Mouse (Mus musculus): ENCODE measurements around the gene Scd1. TPM values are rescaled to one million over a fixed set of nuclear protein-coding genes. Genes with fewer than 3 reads are reported as not detected.
A peak's percentile ranks its signal among the peaks of the same experiment; 100 is the strongest.

The Scd1 gene
- polyA plus RNA-seq, 1 experiment from 2014 or later: 12.0 TPM

DNA sequence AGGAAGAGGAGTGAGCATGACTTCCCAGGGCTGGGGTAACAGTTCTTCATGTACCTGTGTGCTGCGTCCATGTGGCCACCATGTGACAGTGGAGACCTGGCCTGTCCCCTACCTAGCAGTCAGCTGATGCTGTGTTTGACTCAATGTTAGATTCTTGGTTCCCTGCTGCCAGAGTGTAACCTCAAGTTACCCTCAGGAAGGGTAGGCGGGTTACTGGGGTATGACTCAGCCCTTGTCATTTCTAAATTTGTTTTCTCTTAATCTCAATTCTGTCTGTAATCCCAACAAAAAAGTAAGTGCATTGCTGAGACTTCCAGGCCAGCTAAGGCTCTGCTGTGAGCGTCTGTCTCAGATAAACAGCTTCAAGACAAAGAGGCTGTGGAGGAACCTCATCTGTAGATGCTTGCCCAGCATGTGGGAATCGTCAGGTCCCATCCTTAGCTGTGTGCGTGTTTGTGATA lies 13.7 kb downstream of the Scd1 start:
- ATAC-seq (replicated peaks; ENCODE audit: low FRiP score): peak; percentile 48; the same call in 1 of the 2 replicates
- Histone ChIP-seq H3K36me3 (ENCODE audit: control insufficient read depth, insufficient read depth, low read length) (no peaks in the 10 kb centered on the region), H3K9ac (ENCODE audit: low read depth, low read length) (no peak overlapping the region), H3K4me2 (no peak overlapping the region), H3K9me3 (ENCODE audit: control insufficient read depth, low read length) (no peaks in the 10 kb centered on the region), H3K4me3 (ENCODE audit: low read depth, low read length) (no peak overlapping the region), H3K4me1 (replicated peaks; ENCODE audit: control insufficient read depth, insufficient read depth, low read length) (peaks cover 35% of the 10 kb centered on the region), H3K27ac (ENCODE audit: low read depth, low read length) (peak overlapping the region; percentile 28; the same call in 1 of the 2 replicates), H3K27me3 (replicated peaks; ENCODE audit: control insufficient read depth, insufficient read depth, low read length) (no peaks in the 10 kb centered on the region; the same call in 1 of the 2 replicates)
- WGBS: 49% methylated on average over 5 of the region's 5 CpGs
- DNase-seq (ENCODE audit: low spot score): no peak

DNA sequence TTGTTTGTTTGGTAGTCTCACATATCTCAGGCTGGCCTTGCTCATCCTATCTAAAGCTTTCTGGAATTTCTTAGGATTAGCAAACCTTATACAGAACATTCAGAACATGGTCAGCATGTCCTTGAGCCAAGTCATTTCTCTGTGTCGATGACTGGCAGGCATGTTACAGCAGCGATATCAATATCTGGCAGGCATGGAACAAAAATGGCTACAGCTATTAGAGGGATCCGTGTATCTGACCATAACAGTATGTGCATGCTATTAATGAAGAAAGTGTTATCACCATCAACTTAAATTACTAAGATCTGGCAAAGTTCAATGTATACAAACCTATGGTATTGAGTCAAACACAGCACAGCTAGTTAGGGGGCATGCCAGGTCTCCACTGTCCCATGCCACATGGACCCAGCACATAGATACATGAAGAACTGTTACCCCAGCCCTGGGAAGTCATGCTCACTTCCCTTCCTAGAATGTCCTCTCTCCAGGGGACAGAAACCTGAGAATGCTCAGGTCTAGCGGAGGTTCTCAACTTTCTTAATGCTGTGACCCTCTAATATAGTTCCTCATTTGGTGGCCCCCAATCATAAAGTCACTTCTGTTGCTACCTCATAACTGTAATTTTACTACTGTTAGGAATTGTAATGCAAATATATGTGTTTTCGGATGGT lies 15.2 kb downstream of the Scd1 start:
- WGBS: 79% methylated on average over 5 of the region's 5 CpGs
- Histone ChIP-seq H3K4me1 (replicated peaks; ENCODE audit: control insufficient read depth, insufficient read depth, low read length) (peaks cover 44% of the 10 kb centered on the region), H3K36me3 (ENCODE audit: control insufficient read depth, insufficient read depth, low read length) (no peaks in the 10 kb centered on the region), H3K9me3 (ENCODE audit: control insufficient read depth, low read length) (no peaks in the 10 kb centered on the region), H3K4me2 (no peak overlapping the region), H3K27me3 (replicated peaks; ENCODE audit: control insufficient read depth, insufficient read depth, low read length) (no peaks in the 10 kb centered on the region), H3K4me3 (ENCODE audit: low read depth, low read length) (no peak overlapping the region), H3K27ac (ENCODE audit: low read depth, low read length) (no peak overlapping the region), H3K9ac (ENCODE audit: low read depth, low read length) (no peak overlapping the region)
- ATAC-seq (replicated peaks; ENCODE audit: low FRiP score): no peak
- DNase-seq (ENCODE audit: low spot score): no peak

DNA sequence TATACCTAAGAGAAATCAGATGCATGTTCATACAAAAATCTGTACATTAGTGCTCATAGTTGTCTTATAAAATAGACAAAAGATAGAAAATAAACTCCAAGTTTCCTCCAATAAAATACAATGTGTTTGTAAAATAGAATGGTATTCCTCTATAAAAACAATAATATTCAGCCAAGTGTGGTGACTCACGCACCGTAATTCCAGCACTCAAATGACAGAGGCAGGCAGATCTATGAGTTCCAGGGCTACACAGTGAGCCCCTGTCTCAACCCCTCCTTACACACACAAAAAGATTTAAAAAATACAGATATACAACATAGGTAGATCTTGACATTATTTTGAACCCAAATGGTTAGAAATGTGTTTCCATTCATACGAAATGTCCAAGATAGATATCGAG lies 15.8 kb downstream of the Scd1 start:
- no peak for ATAC-seq (replicated peaks; ENCODE audit: low FRiP score)
- Histone ChIP-seq H3K4me3 (ENCODE audit: low read depth, low read length) (no peak overlapping the region), H3K27me3 (replicated peaks; ENCODE audit: control insufficient read depth, insufficient read depth, low read length) (no peaks in the 10 kb centered on the region), H3K9me3 (ENCODE audit: control insufficient read depth, low read length) (no peaks in the 10 kb centered on the region), H3K4me1 (replicated peaks; ENCODE audit: control insufficient read depth, insufficient read depth, low read length) (peaks cover 46% of the 10 kb centered on the region), H3K36me3 (ENCODE audit: control insufficient read depth, insufficient read depth, low read length) (no peaks in the 10 kb centered on the region), H3K9ac (ENCODE audit: low read depth, low read length) (no peak overlapping the region), H3K27ac (ENCODE audit: low read depth, low read length) (no peak overlapping the region), H3K4me2 (no peak overlapping the region)
- no peak for DNase-seq (ENCODE audit: low spot score)
- 94% methylated on average over 4 of the region's 4 CpGs for WGBS

DNA sequence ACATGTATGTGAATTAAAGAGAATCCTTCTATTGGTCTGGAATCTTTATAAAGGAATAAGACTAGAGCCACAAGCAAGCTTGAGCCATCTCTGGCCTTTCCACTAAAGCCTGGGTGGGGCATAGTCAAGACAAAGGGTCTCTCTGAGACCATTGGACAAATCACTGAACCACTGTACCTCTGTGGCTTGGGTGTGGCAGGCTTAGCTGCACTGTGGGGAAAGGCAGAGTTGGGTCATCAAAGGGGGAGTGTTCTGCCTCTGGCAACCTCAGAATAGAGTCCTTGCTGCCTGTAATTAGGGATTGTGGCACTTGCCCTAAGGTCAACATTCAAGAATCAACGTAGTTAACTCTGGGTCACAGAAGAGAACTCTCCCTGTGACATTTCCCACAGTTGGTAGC lies 18.2 kb downstream of the Scd1 start:
- Histone ChIP-seq H3K27ac (ENCODE audit: low read depth, low read length) (peak overlapping the region; percentile 84; the same call in 1 of the 2 replicates), H3K9me3 (ENCODE audit: control insufficient read depth, low read length) (no peaks in the 10 kb centered on the region), H3K4me1 (replicated peaks; ENCODE audit: control insufficient read depth, insufficient read depth, low read length) (peaks cover 45% of the 10 kb centered on the region), H3K9ac (ENCODE audit: low read depth, low read length) (no peak overlapping the region), H3K36me3 (ENCODE audit: control insufficient read depth, insufficient read depth, low read length) (no peaks in the 10 kb centered on the region), H3K4me3 (ENCODE audit: low read depth, low read length) (no peak overlapping the region), H3K27me3 (replicated peaks; ENCODE audit: control insufficient read depth, insufficient read depth, low read length) (no peaks in the 10 kb centered on the region), H3K4me2 (peak overlapping the region; percentile 84)
- DNase-seq (ENCODE audit: low spot score) (no peak), ATAC-seq (replicated peaks; ENCODE audit: low FRiP score) (no peak)
- 69% methylated on average over 1 of the region's 1 CpGs for WGBS

DNA sequence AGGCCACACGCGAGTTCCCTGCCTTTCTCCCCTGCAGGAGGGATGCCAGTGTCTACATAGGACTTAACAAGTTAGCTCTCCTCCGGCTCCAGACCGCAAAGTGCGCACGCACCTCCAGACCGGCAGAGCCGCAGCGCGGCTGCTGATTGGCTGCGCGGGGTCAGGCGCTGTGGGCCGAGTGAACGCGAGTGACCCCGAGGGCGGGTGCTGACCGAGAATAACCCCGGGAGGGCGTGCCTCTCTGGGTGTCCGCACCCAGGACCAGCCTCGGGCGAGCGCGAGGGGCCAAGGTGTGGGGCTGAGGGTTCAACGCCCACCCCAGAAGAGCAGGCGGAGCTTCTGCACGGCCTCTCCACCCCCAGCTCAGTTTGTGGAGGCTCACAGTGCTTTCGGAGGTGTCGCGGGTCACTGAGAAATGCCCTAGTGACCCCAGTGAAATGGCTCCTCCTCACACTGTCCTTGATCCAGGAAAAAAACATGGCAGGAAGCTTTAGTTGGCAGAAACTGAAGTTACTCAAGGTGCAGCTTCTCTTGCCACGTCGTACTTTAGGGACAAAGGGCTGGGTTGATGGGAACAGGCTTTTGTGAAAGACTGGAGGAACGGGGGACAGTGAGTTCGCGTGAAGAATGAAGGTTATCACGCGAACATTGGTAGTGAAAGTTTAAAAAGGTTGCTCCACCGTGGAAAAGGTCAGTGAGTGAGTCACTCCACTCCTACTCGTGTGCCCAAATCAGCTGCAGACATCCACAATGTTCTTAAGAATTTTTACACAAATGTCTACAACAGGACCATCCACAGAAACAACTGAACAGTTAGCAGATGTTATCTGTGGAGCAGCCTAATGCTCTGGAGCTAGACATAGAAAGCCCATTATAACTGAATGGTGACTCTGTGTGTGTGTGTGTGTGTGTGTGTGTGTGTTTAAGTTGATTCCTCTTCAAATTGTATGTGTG lies 18.9 kb downstream of the Scd1 start:
- peak overlapping the region; percentile 71 for H3K9ac ChIP-seq (ENCODE audit: low read depth, low read length)
- DNase-seq (ENCODE audit: low spot score): peak; percentile 94
- peak; percentile 93 for ATAC-seq (replicated peaks; ENCODE audit: low FRiP score)
- peak overlapping the region; percentile 84 for H3K4me2 ChIP-seq
- peak overlapping the region; percentile 56 for H3K4me3 ChIP-seq (ENCODE audit: low read depth, low read length)
- no peaks in the 10 kb centered on the region for H3K27me3 ChIP-seq (replicated peaks; ENCODE audit: control insufficient read depth, insufficient read depth, low read length)
- 3% methylated on average over 41 of the region's 41 CpGs for WGBS
- H3K27ac ChIP-seq (ENCODE audit: low read depth, low read length): peak overlapping the region; percentile 84
- H3K4me1 ChIP-seq (replicated peaks; ENCODE audit: control insufficient read depth, insufficient read depth, low read length): peaks cover 38% of the 10 kb centered on the region
- H3K36me3 ChIP-seq (ENCODE audit: control insufficient read depth, insufficient read depth, low read length): no peaks in the 10 kb centered on the region
- H3K9me3 ChIP-seq (ENCODE audit: control insufficient read depth, low read length): no peaks in the 10 kb centered on the region

DNA sequence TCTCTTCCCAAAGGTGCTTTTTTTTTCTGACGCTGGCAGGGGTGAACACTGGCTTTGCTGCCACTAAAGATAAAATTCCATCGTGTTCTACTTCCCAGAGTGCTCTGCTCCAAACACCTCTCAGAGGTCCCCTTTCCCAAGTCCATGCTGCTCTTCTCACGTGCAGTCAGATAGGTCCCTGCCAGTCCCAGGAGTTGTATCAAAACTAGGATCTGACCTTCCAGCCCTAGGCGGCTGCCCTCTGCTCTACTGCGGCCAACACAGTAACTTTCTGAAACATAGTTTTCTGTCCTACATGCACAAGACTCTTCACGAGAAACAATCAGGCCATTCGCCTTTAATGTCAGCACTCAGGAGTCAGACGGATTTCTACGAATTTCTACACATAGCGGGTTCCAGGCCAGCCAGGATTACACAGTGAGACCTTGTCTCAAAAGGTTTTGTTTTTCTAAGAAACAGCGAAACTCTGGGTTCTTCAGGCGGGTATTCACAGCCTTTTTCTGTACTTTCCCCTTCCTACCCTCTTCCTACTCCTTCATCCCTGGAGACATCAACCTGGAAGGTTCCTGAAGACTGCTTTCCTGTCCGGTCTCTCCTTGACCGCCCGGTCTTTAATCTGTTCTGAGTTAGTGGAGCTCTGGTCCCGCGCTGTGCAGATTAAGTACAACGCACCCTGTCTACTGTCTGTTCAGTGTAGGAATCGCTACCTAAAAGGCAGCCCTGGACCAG lies 19.8 kb downstream of the Scd1 start:
- no peaks in the 10 kb centered on the region for H3K9me3 ChIP-seq (ENCODE audit: control insufficient read depth, low read length)
- H3K4me1 ChIP-seq (replicated peaks; ENCODE audit: control insufficient read depth, insufficient read depth, low read length): peaks cover 36% of the 10 kb centered on the region
- H3K4me3 ChIP-seq (ENCODE audit: low read depth, low read length): peak overlapping the region; percentile 56
- H3K9ac ChIP-seq (ENCODE audit: low read depth, low read length): peak overlapping the region; percentile 71
- WGBS: 26% methylated on average over 19 of the region's 19 CpGs
- no peaks in the 10 kb centered on the region for H3K36me3 ChIP-seq (ENCODE audit: control insufficient read depth, insufficient read depth, low read length)
- H3K27me3 ChIP-seq (replicated peaks; ENCODE audit: control insufficient read depth, insufficient read depth, low read length): no peaks in the 10 kb centered on the region
- ATAC-seq (replicated peaks; ENCODE audit: low FRiP score) (peak; percentile 10; the same call in 1 of the 2 replicates), DNase-seq (ENCODE audit: low spot score) (no peak)
- H3K4me2 ChIP-seq: peak overlapping the region; percentile 84
- H3K27ac ChIP-seq (ENCODE audit: low read depth, low read length): peak overlapping the region; percentile 84

DNA sequence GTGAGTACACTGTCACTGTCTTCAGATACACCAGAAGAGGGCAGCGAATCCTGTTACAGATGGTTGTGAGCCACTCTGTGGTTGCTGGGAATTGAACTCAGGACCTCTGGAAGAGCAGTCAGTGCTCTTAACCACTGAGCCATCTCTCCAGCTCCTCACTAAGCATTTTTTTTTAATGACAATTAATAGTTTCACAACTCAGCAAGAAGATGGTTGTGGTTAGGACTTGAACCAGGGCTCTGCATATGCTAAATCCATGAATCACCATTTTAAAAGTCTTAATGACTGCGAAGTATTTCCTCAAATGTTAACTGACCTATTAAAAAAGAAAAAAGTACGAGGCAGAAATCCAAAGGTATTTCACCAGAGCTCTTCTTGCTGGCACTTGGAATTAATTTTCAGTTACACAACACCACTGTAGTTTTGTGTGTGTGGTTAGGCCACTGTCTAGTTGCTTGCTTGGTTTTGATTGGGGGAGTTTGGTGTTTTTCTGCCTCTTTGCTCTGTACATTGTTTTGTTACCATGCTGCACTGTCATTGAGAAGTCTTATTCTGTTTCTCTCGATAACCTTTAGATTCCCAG lies 20.5 kb downstream of the Scd1 start:
- H3K9ac ChIP-seq (ENCODE audit: low read depth, low read length): peak overlapping the region; percentile 71; the same call in 1 of the 2 replicates
- ATAC-seq (replicated peaks; ENCODE audit: low FRiP score): no peak
- H3K4me1 ChIP-seq (replicated peaks; ENCODE audit: control insufficient read depth, insufficient read depth, low read length): peaks cover 36% of the 10 kb centered on the region

More for the DNA sequence above, 20.5 kb downstream of the Scd1 start:
- H3K9me3 ChIP-seq (ENCODE audit: control insufficient read depth, low read length): no peaks in the 10 kb centered on the region
- H3K27me3 ChIP-seq (replicated peaks; ENCODE audit: control insufficient read depth, insufficient read depth, low read length): no peaks in the 10 kb centered on the region
- no peak for DNase-seq (ENCODE audit: low spot score)
- 92% methylated on average over 4 of the region's 4 CpGs for WGBS
- H3K36me3 ChIP-seq (ENCODE audit: control insufficient read depth, insufficient read depth, low read length): no peaks in the 10 kb centered on the region
- peak overlapping the region; percentile 84 for H3K4me2 ChIP-seq
- H3K4me3 ChIP-seq (ENCODE audit: low read depth, low read length): no peak overlapping the region
- peak overlapping the region; percentile 84 for H3K27ac ChIP-seq (ENCODE audit: low read depth, low read length)

Measured in liver, embryonic 11.5 days (tissue).